Mouse (Mus musculus): ENCODE results near the gene Sorbs1. TPM values are rescaled to one million over a fixed set of nuclear protein-coding genes. Genes with fewer than 3 reads are reported as not detected.

Gene Sorbs1
- total and polyA plus RNA-seq, 3 experiments, result 2.1 to 6.2 (median 3.6) TPM

- Histone ChIP-seq H3K36me3 (replicated peaks in 1 of 2; ENCODE audit: control insufficient read depth in 1 of 2, insufficient read depth in 1 of 2, low read length in 1 of 2) (no peaks in the 10 kb centered on the region), H3K4me2 (ENCODE audit: insufficient read depth, low read depth, poor library complexity, severe bottlenecking) (no peak overlapping the region), H3K27ac (ENCODE audit: insufficient read depth, low read depth) (no peak overlapping the region), H3K9me3 (replicated peaks; ENCODE audit: low read length) (no peaks in the 10 kb centered on the region), H3K27me3 (replicated peaks) (no peaks in the 10 kb centered on the region), H3K4me3 (replicated peaks in 1 of 3; ENCODE audit: low read depth in 2 of 3, low read length in 2 of 3, poor library complexity in 1 of 3) (no peak overlapping the region), H3K79me2 (replicated peaks; ENCODE audit: control insufficient read depth, extremely low read depth, insufficient read depth, poor library complexity, severe bottlenecking) (no peaks in the 10 kb centered on the region), H3K9ac (ENCODE audit: insufficient read depth, low read depth) (no peak overlapping the region), H3K4me1 (ENCODE audit: control insufficient read depth in 1 of 2, insufficient read depth in 2 of 2) (peaks cover 0 to 3% of the 10 kb centered on the region in 2 experiments; a peak in 1 of 4 replicates)
- in situ Hi-C loops (cut with MboI; ENCODE audit: low pct_ligation_motif_present, low pct_unique_long_range_greater_than_20kb, low sequenced_read_pairs), result no loop called here
- dilution Hi-C loops (cut with MboI; ENCODE audit: extremely low pct_ligation_motif_present, extremely low pct_unique_long_range_greater_than_20kb, low sequenced_read_pairs), result no loop called here
- no peak for DNase-seq (ENCODE audit: extremely low read depth)
- TF ChIP-seq POLR2AphosphoS2 (IDR thresholded peaks at IDR 0.05; ENCODE audit: low read depth, low read length), result no peak
- TF ChIP-seq ZNF384 (IDR thresholded peaks at IDR 0.05; ENCODE audit: low read depth, low read length), result no peak
- TF ChIP-seq MEF2A (IDR thresholded peaks at IDR 0.05; ENCODE audit: borderline replicate concordance, low read depth, low read length), result no peak
- TF ChIP-seq TBP (conservative IDR thresholded peaks at IDR 0.05; ENCODE audit: low read depth, low read length), result no peak
- TF ChIP-seq ELF1 (IDR thresholded peaks at IDR 0.05; ENCODE audit: low read depth, low read length), result no peak
- TF ChIP-seq NELFE (IDR thresholded peaks at IDR 0.05; ENCODE audit: low read depth, low read length), result no peak
- no peak for TF ChIP-seq POLR2A (IDR thresholded peaks at IDR 0.05; ENCODE audit: low read depth, low read length)
- TF ChIP-seq EP300 (IDR thresholded peaks at IDR 0.05; ENCODE audit: low read length), result no peak
Observed at GRCm38 (mm10) chr19:40518706-40519105, 5.1 kb upstream of the Sorbs1 start.

- Histone ChIP-seq H3K9me3 (replicated peaks; ENCODE audit: low read length) (no peaks in the 10 kb centered on the region), H3K4me3 (replicated peaks in 1 of 3; ENCODE audit: low read depth in 2 of 3, low read length in 2 of 3, poor library complexity in 1 of 3) (no peak overlapping the region), H3K4me2 (ENCODE audit: insufficient read depth, low read depth, poor library complexity, severe bottlenecking) (no peak overlapping the region), H3K27ac (ENCODE audit: insufficient read depth, low read depth) (no peak overlapping the region), H3K4me1 (ENCODE audit: control insufficient read depth in 1 of 2, insufficient read depth in 2 of 2) (peaks cover 3 to 15% of the 10 kb centered on the region in 2 experiments; a peak in 3 of 4 replicates), H3K36me3 (replicated peaks in 1 of 2; ENCODE audit: control insufficient read depth in 1 of 2, insufficient read depth in 1 of 2, low read length in 1 of 2) (no peaks in the 10 kb centered on the region), H3K79me2 (replicated peaks; ENCODE audit: control insufficient read depth, extremely low read depth, insufficient read depth, poor library complexity, severe bottlenecking) (no peaks in the 10 kb centered on the region), H3K9ac (ENCODE audit: insufficient read depth, low read depth) (no peak overlapping the region), H3K27me3 (replicated peaks) (no peaks in the 10 kb centered on the region)
- no peak for DNase-seq (ENCODE audit: extremely low read depth)
- TF ChIP-seq MAX (IDR thresholded peaks at IDR 0.05; ENCODE audit: low read length) (no peak), ELF1 (IDR thresholded peaks at IDR 0.05; ENCODE audit: low read depth, low read length) (no peak), JUN (IDR thresholded peaks at IDR 0.05; ENCODE audit: insufficient read depth, low read depth, low read length) (no peak), HCFC1 (IDR thresholded peaks at IDR 0.05; ENCODE audit: low read depth, low read length) (no peak), POLR2AphosphoS2 (IDR thresholded peaks at IDR 0.05; ENCODE audit: low read depth, low read length) (no peak), POLR2A (IDR thresholded peaks at IDR 0.05; ENCODE audit: low read depth, low read length) (no peak), CTCF (conservative IDR thresholded peaks at IDR 0.05 in 1 of 2, IDR thresholded peaks at IDR 0.05 in 1 of 2; ENCODE audit: low read depth in 2 of 2, low read length in 2 of 2) (no peak), ETS1 (conservative IDR thresholded peaks at IDR 0.05; ENCODE audit: low read depth, low read length) (no peak), SIN3A (IDR thresholded peaks at IDR 0.05; ENCODE audit: low read length) (no peak), CHD2 (IDR thresholded peaks at IDR 0.05; ENCODE audit: low read length) (no peak), NRF1 (IDR thresholded peaks at IDR 0.05; ENCODE audit: low read depth, low read length) (no peak), MEF2A (IDR thresholded peaks at IDR 0.05; ENCODE audit: borderline replicate concordance, low read depth, low read length) (no peak)
- dilution Hi-C loops (cut with MboI; ENCODE audit: extremely low pct_ligation_motif_present, extremely low pct_unique_long_range_greater_than_20kb, low sequenced_read_pairs) (no loop called here), in situ Hi-C loops (cut with MboI; ENCODE audit: low pct_ligation_motif_present, low pct_unique_long_range_greater_than_20kb, low sequenced_read_pairs) (no loop called here)
Observed at GRCm38 (mm10) chr19:40515596-40515995, 2.0 kb upstream of the Sorbs1 start.

Data from CH12.LX (cell line).